Mouse (Mus musculus) limb, embryonic 12.5 days (tissue): ENCODE measurements around the gene Bcl2. TPM values are rescaled to one million over a fixed set of nuclear protein-coding genes. Genes with fewer than 3 reads are reported as not detected.

ENCODE experiments used
- ATAC-seq: fragments of 200-750 bp; cut with Nextera tagmentation; 2 replicates; pipeline ENCODE4 v1.8.0; 2017; ENCODE audit warnings: low read depth, moderate TSS enrichment; ENCODE audit not compliant: insufficient number of reproducible peaks, insufficient read depth, low FRiP score, low TSS enrichment
- H3K27ac ChIP-seq: fragments of 300-500 bp; sonication (generic); 2 replicates; pipeline ENCODE4 v1.5.1; 2016; ENCODE audit warnings: mild to moderate bottlenecking, moderate library complexity
- H3K27me3 ChIP-seq: fragments of 300-500 bp; sonication (generic); 2 replicates; pipeline ENCODE4 v1.6.1; 2016; ENCODE audit warnings: mild to moderate bottlenecking, moderate library complexity
- H3K36me3 ChIP-seq: fragments of 300-500 bp; sonication (generic); 2 replicates; pipeline ENCODE4 v1.6.1; 2016; ENCODE audit warnings: mild to moderate bottlenecking, moderate library complexity
- H3K4me1 ChIP-seq: fragments of 300-500 bp; sonication (generic); replicated peaks from 2 replicates; pipeline ENCODE4 v1.6.1; 2016
- H3K4me2 ChIP-seq: fragments of 300-500 bp; sonication (generic); 2 replicates; pipeline ENCODE4 v1.6.1; 2016; ENCODE audit warnings: mild to moderate bottlenecking, moderate library complexity
- H3K4me3 ChIP-seq: fragments of 300-500 bp; sonication (generic); replicated peaks from 2 replicates; pipeline ENCODE4 v1.5.1; 2016; ENCODE audit warnings: mild to moderate bottlenecking
- H3K9ac ChIP-seq: fragments of 300-500 bp; sonication (generic); replicated peaks from 2 replicates; pipeline ENCODE4 v1.6.1; 2016; ENCODE audit warnings: mild to moderate bottlenecking, moderate library complexity
- H3K9me3 ChIP-seq: fragments of 300-500 bp; sonication (generic); 2 replicates; pipeline ENCODE4 v1.6.1; 2016; ENCODE audit warnings: mild to moderate bottlenecking, moderate library complexity
- WGBS: fragments of 180-500 bp; shearing (Covaris S2); methylation state at CpG from one replicate; pipeline ENCODE4 v1.1.7; 2016; 5-methylcytosine and 5-hydroxymethylcytosine counted together
- polyA plus RNA-seq: library from polyadenylated mRNA; unstranded; fragments of >200 nt; fragmentation: Nextera tagmentation; extraction: Ambion mirVana; gene quantifications from 2 replicates; pipeline ENCODE4 v1.2.1, GENCODE M21; 2016

Gene Bcl2
- polyA plus RNA-seq, 1 experiment from 2014 or later, result 27.5 TPM

DNA sequence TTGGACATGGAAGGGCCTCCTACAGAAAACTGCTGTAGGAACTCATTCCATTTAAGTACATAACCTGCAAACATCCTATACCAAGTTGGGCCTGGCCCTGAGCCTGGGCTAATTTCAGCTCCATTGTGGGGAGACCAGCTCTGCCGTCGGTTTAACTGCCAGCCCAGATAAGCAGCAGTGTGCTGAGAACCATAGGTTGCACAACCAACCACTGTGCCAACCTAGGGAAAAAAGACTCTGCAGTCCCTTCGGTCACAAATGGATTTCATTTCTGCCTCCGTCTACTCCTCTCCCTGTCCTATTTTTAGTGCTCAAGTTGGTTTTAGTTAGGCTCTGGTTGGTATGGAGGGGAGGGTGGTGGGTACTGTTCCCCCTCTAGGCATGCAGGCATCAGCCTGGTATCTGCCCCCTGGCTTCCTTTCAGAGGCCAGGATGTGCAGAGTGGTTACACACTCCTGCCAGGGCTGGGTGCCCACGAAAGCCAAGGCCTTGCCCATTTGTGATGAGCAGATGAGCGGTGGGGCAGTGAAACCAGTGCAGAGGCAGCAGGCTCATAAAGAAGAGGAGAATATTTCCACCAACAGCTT lies 196.4 kb downstream of the Bcl2 start:
- ATAC-seq, result no peak

DNA sequence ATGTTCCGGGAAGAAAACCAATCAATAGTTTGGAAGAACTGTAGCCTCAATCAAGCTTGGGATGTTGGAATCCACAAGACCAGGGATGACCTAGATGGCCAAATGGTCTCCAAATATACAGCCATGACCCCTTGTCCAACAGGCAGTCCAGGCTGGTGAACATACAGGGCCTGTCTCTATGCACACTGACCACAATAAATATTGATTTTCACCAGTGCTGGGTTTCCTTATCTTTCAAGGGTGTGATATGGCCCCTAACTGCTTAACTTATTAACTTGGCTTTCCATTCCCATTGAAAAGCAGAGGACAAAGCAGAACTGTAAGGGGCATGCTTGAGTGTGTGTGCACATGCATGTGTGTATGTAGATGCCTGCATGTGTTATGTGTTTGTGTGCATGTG lies 197.0 kb downstream of the Bcl2 start:
- ATAC-seq, result no peak
- H3K4me2 ChIP-seq, result no peak overlapping the region

More for the DNA sequence above, 196.4 kb downstream of the Bcl2 start:
- H3K36me3 ChIP-seq, result no peaks in the 10 kb centered on the region
- no peak overlapping the region for H3K9ac ChIP-seq
- H3K27me3 ChIP-seq, result no peaks in the 10 kb centered on the region
- no peaks in the 10 kb centered on the region for H3K4me1 ChIP-seq
- no peak overlapping the region for H3K4me2 ChIP-seq
- H3K9me3 ChIP-seq, result no peaks in the 10 kb centered on the region
- no peak overlapping the region for H3K27ac ChIP-seq
- H3K4me3 ChIP-seq, result no peak overlapping the region
- 93% methylated on average over 6 of the region's 6 CpGs for WGBS

DNA sequence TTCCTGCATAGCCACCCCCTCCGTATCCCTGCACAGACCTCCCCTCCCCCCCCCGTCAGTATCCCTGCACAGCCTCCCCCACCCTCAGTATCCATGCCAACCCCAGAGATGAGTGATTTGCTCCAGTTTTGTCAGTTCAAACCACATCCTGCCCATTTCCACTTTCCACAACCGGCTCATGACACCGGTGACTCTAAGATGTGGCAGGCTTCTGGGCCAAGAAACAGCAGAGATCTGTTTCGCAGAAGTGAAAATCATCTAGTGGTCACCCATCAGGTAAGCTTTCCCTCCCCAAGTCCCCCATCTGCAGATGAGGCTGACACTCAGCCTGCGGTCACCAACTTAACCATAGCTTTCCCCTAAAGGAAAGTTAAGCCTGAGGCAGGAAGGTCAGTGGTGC lies 198.5 kb downstream of the Bcl2 start:
- Histone ChIP-seq H3K36me3 (no peaks in the 10 kb centered on the region), H3K4me1 (no peaks in the 10 kb centered on the region), H3K27ac (no peak overlapping the region), H3K27me3 (no peaks in the 10 kb centered on the region), H3K9me3 (no peaks in the 10 kb centered on the region), H3K9ac (no peak overlapping the region), H3K4me2 (no peak overlapping the region), H3K4me3 (no peak overlapping the region)
- no peak for ATAC-seq
- 81% methylated on average over 6 of the region's 6 CpGs for WGBS

More for the DNA sequence above, 197.0 kb downstream of the Bcl2 start:
- Histone ChIP-seq H3K27me3 (no peaks in the 10 kb centered on the region), H3K36me3 (no peaks in the 10 kb centered on the region), H3K9me3 (no peaks in the 10 kb centered on the region), H3K9ac (no peak overlapping the region), H3K27ac (no peak overlapping the region), H3K4me1 (no peaks in the 10 kb centered on the region), H3K4me3 (no peak overlapping the region)
- 95% methylated on average over 1 of the region's 1 CpGs for WGBS

DNA sequence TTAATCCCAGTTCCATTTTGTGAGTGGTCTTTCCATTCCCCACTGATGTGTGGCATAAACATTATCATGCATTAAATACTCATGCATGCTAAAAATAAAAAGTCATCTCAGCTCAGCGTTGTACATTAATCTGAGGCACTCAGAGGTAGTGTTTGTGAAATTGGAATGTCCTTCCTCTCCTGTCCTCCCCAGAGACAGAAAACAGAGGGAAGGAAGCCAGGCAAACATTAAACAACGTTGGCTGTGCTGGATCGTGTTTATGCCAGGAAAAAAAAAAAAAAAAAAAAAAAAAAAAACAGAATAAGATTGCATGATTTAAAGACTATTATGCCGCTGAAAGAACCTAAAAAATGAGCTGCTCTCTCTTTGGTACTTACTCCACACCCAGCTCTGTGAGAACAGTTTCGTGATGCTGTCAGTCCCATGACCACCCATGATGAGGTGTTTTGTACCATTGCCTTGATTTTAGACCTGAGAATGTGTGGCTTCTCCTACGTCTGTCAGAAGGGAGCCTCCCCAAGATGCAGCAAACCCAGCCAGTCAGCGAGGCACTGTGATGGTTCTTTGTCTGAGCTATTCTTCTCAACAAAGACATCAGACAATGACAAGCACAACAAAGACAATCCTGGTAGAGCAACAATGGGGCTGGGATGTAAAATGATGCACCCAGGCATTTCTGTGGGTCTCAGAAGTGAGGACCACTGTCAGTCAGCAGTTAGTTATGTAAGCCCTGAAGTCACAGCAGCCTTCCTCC lies 200.0 kb downstream of the Bcl2 start:
- no peaks in the 10 kb centered on the region for H3K4me1 ChIP-seq
- no peaks in the 10 kb centered on the region for H3K9me3 ChIP-seq
- no peaks in the 10 kb centered on the region for H3K36me3 ChIP-seq
- no peak overlapping the region for H3K4me2 ChIP-seq
- no peaks in the 10 kb centered on the region for H3K27me3 ChIP-seq
- H3K4me3 ChIP-seq, result no peak overlapping the region
- WGBS, result 74% methylated on average over 7 of the region's 7 CpGs
- no peak for ATAC-seq
- H3K9ac ChIP-seq, result no peak overlapping the region
- H3K27ac ChIP-seq, result no peak overlapping the region

DNA sequence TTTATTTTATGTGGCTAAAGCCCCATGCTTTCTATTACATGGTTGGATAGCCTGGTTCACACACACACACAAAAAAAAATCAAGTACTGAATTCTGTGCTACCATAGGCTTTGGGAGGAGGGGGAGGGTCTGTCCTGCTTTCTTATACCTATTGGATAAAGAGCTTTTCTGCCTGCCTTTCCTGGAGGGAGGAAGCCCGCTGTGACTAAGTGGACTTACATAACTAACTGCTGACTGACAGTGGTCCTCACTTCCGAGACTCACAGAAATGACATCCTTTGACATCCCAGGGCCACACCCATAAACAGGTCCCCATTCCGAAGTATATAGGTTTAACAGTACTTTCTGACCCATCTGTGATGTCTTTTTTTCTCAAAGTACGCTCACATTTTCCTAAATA lies 200.6 kb downstream of the Bcl2 start:
- H3K9ac ChIP-seq, result no peak overlapping the region
- WGBS, result 81% methylated on average over 4 of the region's 4 CpGs
- ATAC-seq, result no peak

DNA sequence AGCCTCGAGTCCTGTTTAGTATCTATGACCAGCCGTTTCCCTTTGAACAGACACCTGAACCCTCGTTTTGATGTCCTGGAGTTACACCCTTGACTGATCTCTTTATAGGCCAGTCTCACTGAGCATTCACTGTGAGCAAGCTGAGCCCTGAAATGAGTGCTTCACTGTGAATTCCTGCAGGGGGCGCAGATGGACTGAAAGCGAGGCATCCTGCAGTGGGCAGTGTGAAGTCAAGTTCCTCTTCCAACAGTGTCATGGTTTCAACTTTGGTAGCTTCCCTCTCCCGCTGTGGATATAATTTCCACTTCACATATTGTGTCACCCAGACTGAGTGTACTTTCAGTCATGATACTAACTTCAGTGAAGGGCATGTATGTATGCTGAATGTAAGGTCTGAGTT lies 202.5 kb downstream of the Bcl2 start:
- 17% methylated on average over 6 of the region's 6 CpGs for WGBS
- H3K27me3 ChIP-seq, result no peaks in the 10 kb centered on the region
- no peaks in the 10 kb centered on the region for H3K36me3 ChIP-seq
- no peaks in the 10 kb centered on the region for H3K4me1 ChIP-seq
- H3K4me2 ChIP-seq, result no peak overlapping the region
- no peak overlapping the region for H3K9ac ChIP-seq
- no peaks in the 10 kb centered on the region for H3K9me3 ChIP-seq
- no peak overlapping the region for H3K27ac ChIP-seq
- no peak overlapping the region for H3K4me3 ChIP-seq
- ATAC-seq, result no peak

More for the DNA sequence above, 200.6 kb downstream of the Bcl2 start:
- no peak overlapping the region for H3K27ac ChIP-seq
- no peak overlapping the region for H3K4me3 ChIP-seq
- no peaks in the 10 kb centered on the region for H3K9me3 ChIP-seq
- H3K36me3 ChIP-seq, result no peaks in the 10 kb centered on the region
- H3K27me3 ChIP-seq, result no peaks in the 10 kb centered on the region
- H3K4me1 ChIP-seq, result no peaks in the 10 kb centered on the region
- no peak overlapping the region for H3K4me2 ChIP-seq

DNA sequence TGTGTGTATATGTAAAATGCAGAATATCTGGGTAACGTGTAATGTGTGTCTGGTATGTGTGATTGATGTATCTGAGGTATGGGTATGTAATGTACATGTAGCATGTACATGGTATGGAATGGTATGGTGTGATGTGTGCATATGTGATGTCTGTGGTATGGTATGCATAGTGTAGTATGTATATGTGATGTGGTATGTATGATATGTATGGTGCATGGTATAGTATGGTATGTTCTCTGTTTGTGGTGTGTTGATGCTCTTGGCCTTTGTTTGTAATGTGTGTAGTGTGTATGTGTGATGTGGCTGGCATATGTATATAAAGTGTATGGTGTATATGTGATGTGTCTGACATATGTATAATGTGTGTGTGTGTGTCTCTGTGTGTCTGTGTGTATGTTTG lies 206.5 kb downstream of the Bcl2 start:
- Histone ChIP-seq H3K4me3 (no peak overlapping the region), H3K4me1 (peaks cover 4% of the 10 kb centered on the region; the same call in 1 of the 2 replicates), H3K27ac (no peak overlapping the region), H3K9ac (no peak overlapping the region), H3K9me3 (no peaks in the 10 kb centered on the region), H3K27me3 (no peaks in the 10 kb centered on the region), H3K4me2 (no peak overlapping the region), H3K36me3 (no peaks in the 10 kb centered on the region)
- WGBS, result 74% methylated on average over 1 of the region's 1 CpGs
- no peak for ATAC-seq

DNA sequence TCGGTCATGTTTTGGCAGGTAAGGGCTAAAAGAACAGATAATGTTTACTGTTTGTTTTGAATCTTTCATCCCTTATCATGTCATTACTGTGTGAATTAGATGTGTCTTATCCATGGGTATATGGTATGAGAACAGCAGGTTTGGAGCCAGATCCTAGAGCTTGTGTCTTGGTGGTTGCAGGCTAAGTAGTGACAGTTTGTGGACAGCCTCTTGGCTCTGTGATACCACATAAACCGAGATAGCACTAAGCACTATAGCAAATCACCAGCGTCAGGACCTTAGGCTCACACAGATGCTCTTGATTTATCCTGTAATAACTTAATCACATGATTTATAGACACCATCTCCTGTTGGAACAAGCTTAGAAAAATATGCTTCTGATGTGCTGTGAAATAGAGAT lies 210.2 kb downstream of the Bcl2 start:
- no peaks in the 10 kb centered on the region for H3K36me3 ChIP-seq
- H3K4me1 ChIP-seq, result peaks cover 4% of the 10 kb centered on the region; the same call in 1 of the 2 replicates
- no peaks in the 10 kb centered on the region for H3K27me3 ChIP-seq
- ATAC-seq, result no peak
- no peak overlapping the region for H3K4me2 ChIP-seq
- no peaks in the 10 kb centered on the region for H3K9me3 ChIP-seq
- H3K4me3 ChIP-seq, result no peak overlapping the region
- no peak overlapping the region for H3K27ac ChIP-seq
- WGBS, result 85% methylated on average over 3 of the region's 3 CpGs
- H3K9ac ChIP-seq, result no peak overlapping the region

DNA sequence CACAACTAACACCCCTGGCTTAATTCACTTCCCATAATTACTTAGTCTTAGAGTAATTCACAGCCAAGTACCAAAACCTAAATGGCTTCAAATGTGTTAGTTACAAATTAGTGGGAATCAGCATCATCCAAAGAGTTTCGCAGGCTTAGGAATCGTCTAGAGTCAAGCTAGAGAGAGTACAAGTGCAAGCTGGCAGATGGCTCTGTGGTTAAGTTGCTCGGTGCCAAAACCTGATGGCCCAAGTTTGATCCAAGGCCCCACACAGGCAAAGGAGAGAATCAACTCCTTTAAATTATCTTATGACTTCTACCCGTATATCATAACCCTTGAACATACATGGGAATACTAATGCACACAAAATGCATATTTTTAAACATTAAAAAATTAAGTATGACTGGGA lies 210.7 kb downstream of the Bcl2 start:
- no peak for ATAC-seq
- no peak overlapping the region for H3K4me2 ChIP-seq

DNA sequence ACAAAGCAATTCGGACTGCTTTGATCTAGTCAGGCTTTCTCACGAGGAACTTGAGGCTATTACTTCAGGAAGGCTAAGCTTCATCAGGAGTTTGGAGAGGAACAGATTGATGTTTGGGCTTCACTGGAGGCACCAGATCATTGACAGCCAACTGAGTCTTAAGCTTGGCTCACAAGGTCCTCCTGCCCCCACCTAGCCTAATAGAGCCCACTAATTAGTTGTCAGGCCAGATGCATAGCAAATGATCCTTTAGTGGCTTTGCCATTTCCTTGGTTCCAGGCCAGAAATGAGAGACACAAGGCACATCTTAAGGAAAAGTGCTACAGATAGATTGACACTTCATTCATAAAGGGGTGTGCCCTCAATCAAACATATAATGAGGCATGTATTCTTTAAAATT lies 216.1 kb downstream of the Bcl2 start:
- no peak overlapping the region for H3K4me3 ChIP-seq
- H3K36me3 ChIP-seq, result no peaks in the 10 kb centered on the region
- no peak overlapping the region for H3K4me2 ChIP-seq
- H3K9ac ChIP-seq, result no peak overlapping the region
- no peaks in the 10 kb centered on the region for H3K9me3 ChIP-seq
- H3K4me1 ChIP-seq, result no peaks in the 10 kb centered on the region
- 57% methylated on average over 2 of the region's 2 CpGs for WGBS
- no peaks in the 10 kb centered on the region for H3K27me3 ChIP-seq
- ATAC-seq, result no peak
- no peak overlapping the region for H3K27ac ChIP-seq

More for the DNA sequence above, 210.7 kb downstream of the Bcl2 start:
- Histone ChIP-seq H3K9ac (no peak overlapping the region), H3K4me3 (no peak overlapping the region), H3K9me3 (no peaks in the 10 kb centered on the region), H3K4me1 (peaks cover 4% of the 10 kb centered on the region; the same call in 1 of the 2 replicates), H3K27ac (no peak overlapping the region), H3K27me3 (no peaks in the 10 kb centered on the region), H3K36me3 (no peaks in the 10 kb centered on the region)
- WGBS, result 83% methylated on average over 4 of the region's 4 CpGs
